Mouse (Mus musculus) liver, postnatal 0 days (tissue): ENCODE measurements around the gene Zfp346.

Experiments used
- CTCF ChIP-seq: sonication (generic); IDR thresholded peaks from 2 replicates; pipeline ENCODE4 v1.5.1; 2016; ENCODE audit warnings: antibody characterized with exemption, low read depth
- EP300 ChIP-seq: IDR thresholded peaks from 2 replicates; pipeline ENCODE4 v1.6.1; 2016; ENCODE audit warnings: antibody characterized with exemption, low read depth, mild to moderate bottlenecking

DNA sequence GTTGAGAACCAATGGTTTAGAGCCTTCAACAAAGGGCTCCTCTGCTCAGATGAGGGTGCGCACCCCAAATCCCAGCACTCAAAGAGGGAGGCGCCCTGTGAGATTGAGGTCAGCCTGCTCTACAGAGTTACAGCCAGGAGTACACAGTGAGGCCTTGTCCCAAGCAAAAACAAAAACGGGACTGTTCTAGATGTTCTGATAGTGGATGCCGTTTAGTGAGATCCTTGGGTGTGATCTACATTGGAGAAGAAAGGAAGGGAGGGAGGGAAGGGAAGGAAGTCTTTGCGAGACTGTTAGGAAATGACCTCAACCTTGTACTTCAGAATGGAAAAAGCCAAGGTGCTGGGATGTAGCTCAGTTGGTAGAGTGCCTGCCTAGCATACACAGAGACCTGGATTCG is 71.2 kb downstream of the Zfp346 start:
- TF ChIP-seq EP300 (no peak), CTCF (no peak)
